Mouse (Mus musculus): Measurements from ENCODE around the gene Cnnm4. TPM values are rescaled to one million over a fixed set of nuclear protein-coding genes. Genes with fewer than 3 reads are reported as not detected.

The Cnnm4 gene
- total and polyA plus RNA-seq, 3 experiments = 3.9 to 4.6 (median 4.4) TPM

DNA sequence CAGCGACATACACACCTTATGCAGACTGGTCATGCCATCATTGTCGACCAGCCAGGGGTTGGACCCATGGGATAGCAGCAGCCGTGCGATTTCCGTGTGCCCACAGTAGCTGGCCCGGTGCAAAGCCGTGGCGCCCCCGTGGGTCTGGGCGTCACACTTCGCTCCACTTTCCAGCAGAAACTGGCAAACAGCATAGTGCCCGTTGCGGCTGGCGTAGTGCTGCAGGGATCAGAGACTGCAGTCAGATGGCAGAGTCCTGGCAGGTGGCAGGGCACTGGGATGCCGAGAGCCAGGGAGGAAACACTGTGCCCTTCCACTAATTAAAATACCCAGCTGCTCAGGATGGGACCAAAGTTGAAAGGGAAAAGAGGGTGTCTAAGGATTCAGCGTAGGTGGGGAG, 70.4 kb downstream of the Cnnm4 start:
- TF ChIP-seq EP300 (IDR thresholded peaks at IDR 0.05; ENCODE audit: insufficient read depth, low read depth, low read length) (no peak), POLR2A (IDR thresholded peaks at IDR 0.05; ENCODE audit: insufficient read depth, low read depth, low read length) (no peak), CTCF (IDR thresholded peaks at IDR 0.05) (no peak)
- no peaks in the 10 kb centered on the region for H3K79me2 ChIP-seq (replicated peaks; ENCODE audit: control insufficient read depth, insufficient read depth, low read length)
- no peaks in the 10 kb centered on the region for H3K4me1 ChIP-seq (ENCODE audit: control insufficient read depth, insufficient read depth, low read length)
- no peak overlapping the region for H3K9ac ChIP-seq (ENCODE audit: low read depth, low read length)
- H3K4me3 ChIP-seq = no peak overlapping the region
- intact Hi-C loops (cut with DNase I) = no loop called here
- H3K27me3 ChIP-seq (ENCODE audit: control insufficient read depth, insufficient read depth, low read length) = no peaks in the 10 kb centered on the region
- no peaks in the 10 kb centered on the region for H3K36me3 ChIP-seq (ENCODE audit: control insufficient read depth, insufficient read depth, low read length)
- 94% methylated on average over 16 of the region's 16 CpGs for WGBS
- no peak for DNase-seq
- H3K27ac ChIP-seq = no peak overlapping the region

DNA sequence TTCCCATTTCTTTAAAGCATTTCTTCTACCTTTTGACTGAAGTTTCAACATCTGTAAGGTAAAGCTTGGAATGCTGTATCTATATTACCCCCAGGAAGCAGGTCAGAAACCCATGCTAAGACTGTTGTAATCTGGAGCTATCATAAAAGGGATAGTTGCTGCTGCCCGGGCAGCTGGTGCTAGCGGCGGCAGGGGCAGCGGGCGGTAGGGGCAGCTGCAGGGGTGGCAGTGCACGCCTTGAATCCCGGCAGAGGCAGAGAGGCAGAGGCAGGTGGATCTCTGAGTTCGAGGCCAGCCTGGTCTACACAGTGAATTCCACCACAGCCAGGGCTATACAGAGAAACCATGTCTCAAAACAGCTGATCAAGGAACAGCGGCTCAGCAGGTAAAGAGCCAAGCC, 71.5 kb downstream of the Cnnm4 start:
- no peak overlapping the region for H3K4me3 ChIP-seq
- no peaks in the 10 kb centered on the region for H3K27me3 ChIP-seq (ENCODE audit: control insufficient read depth, insufficient read depth, low read length)
- no peak for DNase-seq
- no peak overlapping the region for H3K27ac ChIP-seq
- H3K36me3 ChIP-seq (ENCODE audit: control insufficient read depth, insufficient read depth, low read length) = no peaks in the 10 kb centered on the region
- no peak overlapping the region for H3K9ac ChIP-seq (ENCODE audit: low read depth, low read length)
- TF ChIP-seq POLR2A (IDR thresholded peaks at IDR 0.05; ENCODE audit: insufficient read depth, low read depth, low read length) (no peak), CTCF (IDR thresholded peaks at IDR 0.05) (no peak), EP300 (IDR thresholded peaks at IDR 0.05; ENCODE audit: insufficient read depth, low read depth, low read length) (no peak)
- 92% methylated on average over 9 of the region's 9 CpGs for WGBS
- no peaks in the 10 kb centered on the region for H3K79me2 ChIP-seq (replicated peaks; ENCODE audit: control insufficient read depth, insufficient read depth, low read length)
- intact Hi-C loops (cut with DNase I) = no loop called here
- peaks cover 3% of the 10 kb centered on the region for H3K4me1 ChIP-seq (ENCODE audit: control insufficient read depth, insufficient read depth, low read length)

DNA sequence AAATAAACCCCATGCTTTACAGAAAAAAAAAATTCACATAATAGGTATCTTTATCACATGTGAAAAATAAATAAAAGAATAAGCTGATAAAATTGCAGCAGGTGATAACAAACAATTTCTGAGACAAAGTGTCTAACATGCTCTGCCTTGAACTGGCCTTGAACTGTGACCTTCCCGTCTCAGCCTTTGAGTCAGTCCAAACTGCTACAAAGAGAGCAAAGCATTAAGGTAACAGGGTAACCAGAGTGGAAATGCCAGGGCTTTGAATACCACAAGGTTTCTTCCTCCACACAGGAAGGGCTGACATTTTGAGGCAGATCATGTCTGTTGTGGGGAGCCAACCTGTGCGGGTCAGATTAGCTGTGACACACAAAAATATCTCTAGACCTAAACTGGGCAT, 74.0 kb downstream of the Cnnm4 start:
- no peak for TF ChIP-seq EP300 (IDR thresholded peaks at IDR 0.05; ENCODE audit: insufficient read depth, low read depth, low read length)
- no peak for TF ChIP-seq CTCF (IDR thresholded peaks at IDR 0.05)
- TF ChIP-seq POLR2A (IDR thresholded peaks at IDR 0.05; ENCODE audit: insufficient read depth, low read depth, low read length) = no peak
- no peak for DNase-seq
- Histone ChIP-seq H3K4me3 (no peak overlapping the region), H3K36me3 (ENCODE audit: control insufficient read depth, insufficient read depth, low read length) (no peaks in the 10 kb centered on the region), H3K79me2 (replicated peaks; ENCODE audit: control insufficient read depth, insufficient read depth, low read length) (no peaks in the 10 kb centered on the region), H3K27me3 (ENCODE audit: control insufficient read depth, insufficient read depth, low read length) (no peaks in the 10 kb centered on the region), H3K27ac (no peak overlapping the region), H3K9ac (ENCODE audit: low read depth, low read length) (no peak overlapping the region), H3K4me1 (ENCODE audit: control insufficient read depth, insufficient read depth, low read length) (peaks cover 3% of the 10 kb centered on the region)
- intact Hi-C loops (cut with DNase I) = no loop called here
- WGBS = 68% methylated on average over 2 of the region's 2 CpGs

DNA sequence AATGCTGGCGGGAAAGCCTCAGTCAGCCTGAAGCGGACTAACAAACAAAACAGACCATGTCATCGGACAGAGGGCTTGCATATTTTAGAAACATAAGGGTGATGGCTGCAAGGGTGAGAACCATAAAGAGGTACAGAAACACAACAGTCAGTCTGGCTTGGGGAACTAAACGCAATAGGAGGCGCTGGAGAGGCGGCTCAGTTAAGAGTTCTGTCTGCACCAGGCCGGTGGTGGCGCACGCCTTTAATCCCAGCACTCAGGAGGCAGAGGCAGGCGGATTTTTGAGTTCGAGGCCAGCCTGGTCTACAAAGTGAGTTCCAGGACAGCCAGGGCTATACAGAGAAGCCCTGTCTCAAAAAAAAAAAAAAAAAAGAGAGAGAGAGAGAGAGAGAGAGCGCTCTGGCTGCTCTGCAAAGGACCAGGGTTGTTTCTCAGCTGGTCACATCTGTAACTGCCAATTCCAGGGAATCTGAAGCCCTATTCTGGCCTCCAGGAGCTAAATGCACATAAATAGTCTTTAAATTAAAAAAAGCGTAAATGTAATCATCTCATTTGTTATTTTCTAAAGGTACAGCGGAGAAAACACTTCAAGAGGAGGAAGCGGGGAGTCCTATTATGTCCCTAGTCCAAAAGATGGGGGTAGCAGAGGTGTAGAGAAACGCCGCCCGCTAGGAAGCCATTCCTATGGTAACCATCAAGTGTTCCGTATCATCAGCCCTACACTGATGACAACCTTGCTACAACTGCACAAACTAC, 74.6 kb downstream of the Cnnm4 start:
- intact Hi-C loops (cut with DNase I) = no loop called here
- peak overlapping the region; percentile 76 for H3K4me3 ChIP-seq
- no peaks in the 10 kb centered on the region for H3K79me2 ChIP-seq (replicated peaks; ENCODE audit: control insufficient read depth, insufficient read depth, low read length)
- peaks cover 3% of the 10 kb centered on the region for H3K4me1 ChIP-seq (ENCODE audit: control insufficient read depth, insufficient read depth, low read length)
- H3K27ac ChIP-seq = no peak overlapping the region; the same call in 1 of the 2 replicates
- no peaks in the 10 kb centered on the region for H3K27me3 ChIP-seq (ENCODE audit: control insufficient read depth, insufficient read depth, low read length)
- WGBS = 64% methylated on average over 19 of the region's 19 CpGs
- TF ChIP-seq CTCF (IDR thresholded peaks at IDR 0.05) (peak; percentile 50), POLR2A (IDR thresholded peaks at IDR 0.05; ENCODE audit: insufficient read depth, low read depth, low read length) (no peak)
- H3K9ac ChIP-seq (ENCODE audit: low read depth, low read length) = peak overlapping the region; percentile 9; the same call in 1 of the 2 replicates
- peak in 1 of 2 experiments; percentile 42 for DNase-seq
- H3K36me3 ChIP-seq (ENCODE audit: control insufficient read depth, insufficient read depth, low read length) = no peaks in the 10 kb centered on the region

DNA sequence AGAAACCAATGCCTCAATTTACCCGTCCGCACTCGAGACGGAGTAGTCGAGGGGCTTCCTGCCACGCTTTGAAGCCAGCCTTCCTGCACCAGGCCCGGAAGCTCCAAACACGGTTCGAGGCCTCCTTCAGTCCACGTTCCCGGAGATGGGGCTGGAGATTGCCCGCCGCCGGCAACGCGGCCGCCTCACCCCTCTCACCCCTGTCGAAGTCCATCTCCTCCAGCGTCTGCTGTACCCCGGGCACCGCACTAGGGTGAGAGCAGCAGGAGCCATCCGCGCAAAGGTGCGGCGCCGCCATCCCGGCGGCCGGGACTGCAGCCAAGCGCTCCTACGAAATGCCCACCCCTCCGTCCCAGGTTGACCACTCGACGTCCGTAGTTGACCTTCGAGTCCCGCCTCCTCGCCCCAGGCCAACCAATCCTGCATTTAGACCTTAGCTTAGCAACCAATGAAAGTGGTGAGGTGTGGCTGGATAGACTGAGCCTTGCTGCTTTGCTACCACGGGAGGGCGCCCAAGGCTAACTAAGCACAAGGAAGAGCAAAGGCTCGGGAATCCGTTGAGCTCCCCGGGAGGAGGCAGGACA, 75.6 kb downstream of the Cnnm4 start, which contains the start of gene Ankrd39:
Gene Ankrd39, minus strand, starts transcription at position 558 of the 584 bp plus-strand sequence.
- peaks cover 3% of the 10 kb centered on the region for H3K4me1 ChIP-seq (ENCODE audit: control insufficient read depth, insufficient read depth, low read length)
- under 1% methylated on average over 43 of the region's 43 CpGs for WGBS
- peak within 1 kb of the TSS; percentile 85 for H3K27ac ChIP-seq
- TF ChIP-seq POLR2A (IDR thresholded peaks at IDR 0.05; ENCODE audit: insufficient read depth, low read depth, low read length) (peak; percentile 82), EP300 (IDR thresholded peaks at IDR 0.05; ENCODE audit: insufficient read depth, low read depth, low read length) (peak; percentile 99), CTCF (IDR thresholded peaks at IDR 0.05) (no peak; the same call in none of the 2 replicates)
- intact Hi-C loops (cut with DNase I) = loop anchor here (1.0 kb wide), 3 partner anchors 88 to 137 kb away; no protein-coding TSS in a partner anchor
- H3K36me3 ChIP-seq (ENCODE audit: control insufficient read depth, insufficient read depth, low read length) = no peaks in the 10 kb centered on the region
- H3K27me3 ChIP-seq (ENCODE audit: control insufficient read depth, insufficient read depth, low read length) = no peaks in the 10 kb centered on the region
- H3K4me3 ChIP-seq = peak within 1 kb of the TSS; percentile 76
- DNase-seq = peak; percentile 96 to 98
- no peaks in the 10 kb centered on the region for H3K79me2 ChIP-seq (replicated peaks; ENCODE audit: control insufficient read depth, insufficient read depth, low read length)
- peak within 1 kb of the TSS; percentile 84 for H3K9ac ChIP-seq (ENCODE audit: low read depth, low read length)

Data from heart, adult 2 months (tissue).